Mouse (Mus musculus): ENCODE data around the gene Ctbp1. TPM values are rescaled to one million over a fixed set of nuclear protein-coding genes. Genes with fewer than 3 reads are reported as not detected.

Ctbp1 gene
- polyA plus RNA-seq, 1 experiment = 349 TPM

- no peak for DNase-seq (ENCODE audit: low read depth, low spot score)
- 39% methylated on average over 3 of the region's 3 CpGs for WGBS
Observed at GRCm38 (mm10) chr5:33217663-33218062, 57.1 kb downstream of the Ctbp1 start.

GRCm38 (mm10) chr5:33214723-33215122, 60.1 kb downstream of the Ctbp1 start:
- WGBS = 70% methylated on average over 4 of the region's 4 CpGs
- DNase-seq (ENCODE audit: low read depth, low spot score) = no peak

GRCm38 (mm10) chr5:33211254-33211653, 63.5 kb downstream of the Ctbp1 start:
- WGBS = 63% methylated on average over 5 of the region's 5 CpGs

GRCm38 (mm10) chr5:33210515-33210914, 64.3 kb downstream of the Ctbp1 start:
- DNase-seq (ENCODE audit: low read depth, low spot score) = no peak
- 75% methylated on average over 3 of the region's 3 CpGs for WGBS

More at GRCm38 (mm10) chr5:33211254-33211653, 63.5 kb downstream of the Ctbp1 start:
- no peak for DNase-seq (ENCODE audit: low read depth, low spot score)

GRCm38 (mm10) chr5:33208533-33209245, 66.1 kb downstream of the Ctbp1 start:
- no peak for DNase-seq (ENCODE audit: low read depth, low spot score)
- WGBS = 63% methylated on average over 14 of the region's 14 CpGs

- 42% methylated on average over 9 of the region's 9 CpGs for WGBS
- no peak for DNase-seq (ENCODE audit: low read depth, low spot score)
Observed at GRCm38 (mm10) chr5:33207136-33207535, 67.7 kb downstream of the Ctbp1 start.

GRCm38 (mm10) chr5:33206328-33206727, 68.5 kb downstream of the Ctbp1 start:
- WGBS = 87% methylated on average over 7 of the region's 7 CpGs
- DNase-seq (ENCODE audit: low read depth, low spot score) = no peak

- no peak for DNase-seq (ENCODE audit: low read depth, low spot score)
- 63% methylated on average over 7 of the region's 7 CpGs for WGBS
Observed at GRCm38 (mm10) chr5:33204284-33204683, 70.5 kb downstream of the Ctbp1 start.

GRCm38 (mm10) chr5:33203691-33204242, 71.0 kb downstream of the Ctbp1 start:
- WGBS = 5% methylated on average over 9 of the region's 9 CpGs
- DNase-seq (ENCODE audit: low read depth, low spot score) = peak; percentile 40

GRCm38 (mm10) chr5:33203171-33203565, 71.6 kb downstream of the Ctbp1 start:
- DNase-seq (ENCODE audit: low read depth, low spot score) = no peak
- WGBS = 69% methylated on average over 6 of the region's 6 CpGs

GRCm38 (mm10) chr5:33202516-33203170, 72.2 kb downstream of the Ctbp1 start:
- 75% methylated on average over 13 of the region's 13 CpGs for WGBS
- DNase-seq (ENCODE audit: low read depth, low spot score) = no peak

- no peak for DNase-seq (ENCODE audit: low read depth, low spot score)
- 39% methylated on average over 13 of the region's 13 CpGs for WGBS
Observed at GRCm38 (mm10) chr5:33201697-33202096, 73.1 kb downstream of the Ctbp1 start.

GRCm38 (mm10) chr5:33200071-33200470, 74.7 kb downstream of the Ctbp1 start:
- no peak for DNase-seq (ENCODE audit: low read depth, low spot score)
- 51% methylated on average over 1 of the region's 1 CpGs for WGBS

Other genes with a start within 250 kb of the Ctbp1 start
- 214 and 643 TPM in 2 replicates for gene Slc5a1, start 170.8 kb downstream of the Ctbp1 start, polyA plus RNA-seq (2012; rRNA removed)
- 53.9 and 56.0 TPM in 2 replicates for gene Spon2, start 56.5 kb downstream of the Ctbp1 start, polyA plus RNA-seq (2012; rRNA removed)
- 104 and 125 TPM in 2 replicates for gene Maea, start 60.5 kb upstream of the Ctbp1 start, polyA plus RNA-seq (2012; rRNA removed)
- 0.98 and 4.4 TPM in 2 replicates for gene Uvssa, start 103.6 kb upstream of the Ctbp1 start, polyA plus RNA-seq (2012; rRNA removed)
- gene Nkx1-1, start 159.0 kb upstream of the Ctbp1 start, polyA plus RNA-seq (2012; rRNA removed) = not detected in 2 replicates